Mouse (Mus musculus) myocyte (in vitro differentiated cells): Measurements from ENCODE around the gene Rab44. TPM values are rescaled to one million over a fixed set of nuclear protein-coding genes. Genes with fewer than 3 reads are reported as not detected.

Experiments used
- H3K27me3 ChIP-seq: one replicate; pipeline ENCODE4 v1.6.1; 2011; ENCODE audit not compliant: control insufficient read depth, insufficient read depth, insufficient read length
- H3K36me3 ChIP-seq: one replicate; pipeline ENCODE4 v1.6.1; 2011; ENCODE audit not compliant: control insufficient read depth, insufficient read depth
- H3K4me2 ChIP-seq: one replicate; pipeline ENCODE4 v1.6.1; 2011; ENCODE audit warnings: low read depth, control low read depth
- H3K4me3 ChIP-seq: one replicate; pipeline ENCODE4 v1.5.1; 2011; ENCODE audit warnings: mild to moderate bottlenecking, control low read depth, moderate library complexity
- H3K79me2 ChIP-seq: one replicate; pipeline ENCODE4 v1.6.1; 2011; ENCODE audit not compliant: control insufficient read depth, insufficient read depth
- H3ac ChIP-seq: one replicate; pipeline ENCODE4 v1.6.1; 2011; ENCODE audit not compliant: control insufficient read depth, insufficient read length
- CEBPB ChIP-seq: IDR thresholded peaks from 2 replicates; pipeline ENCODE4 v1.6.1; 2011; ENCODE audit warnings: mild to moderate bottlenecking, moderate library complexity; ENCODE audit not compliant: poor library complexity, insufficient read depth, severe bottlenecking
- E2F4 ChIP-seq: IDR thresholded peaks from one replicate; pipeline ENCODE4 v1.6.1; 2011; ENCODE audit warnings: mild to moderate bottlenecking, control low read depth, moderate library complexity; ENCODE audit not compliant: insufficient read depth
- MAX ChIP-seq: IDR thresholded peaks from one replicate; pipeline ENCODE4 v1.6.1; 2011; ENCODE audit warnings: low read depth, mild to moderate bottlenecking, control low read depth
- MYOD1 ChIP-seq, 3 experiments: IDR thresholded peaks; one replicate each; pipeline ENCODE4 v1.6.1; 2011; ENCODE audit warnings: control low read depth in 2 of 3, low read depth in 2 of 3, mild to moderate bottlenecking in 2 of 3, moderate library complexity in 1 of 3; ENCODE audit not compliant: insufficient read length in 2 of 3, control insufficient read depth in 1 of 3
- MYOG ChIP-seq, 3 experiments: IDR thresholded peaks; one replicate each; pipeline ENCODE4 v1.6.1; 2011; ENCODE audit warnings: control low read depth in 2 of 3, low read depth in 2 of 3, mild to moderate bottlenecking in 2 of 3; ENCODE audit not compliant: insufficient read length in 2 of 3, control insufficient read depth in 1 of 3, insufficient read depth in 1 of 3
- POLR2A ChIP-seq: IDR thresholded peaks from one replicate; pipeline ENCODE4 v1.6.1; 2011; ENCODE audit warnings: low read depth, mild to moderate bottlenecking, control low read depth, moderate library complexity; ENCODE audit not compliant: insufficient read length
- POLR2AphosphoS2 ChIP-seq: IDR thresholded peaks from one replicate; pipeline ENCODE4 v1.6.1; 2011; ENCODE audit warnings: low read depth, control low read depth; ENCODE audit not compliant: insufficient read length
- REST ChIP-seq: IDR thresholded peaks from one replicate; pipeline ENCODE4 v1.6.1; 2011; ENCODE audit warnings: mild to moderate bottlenecking, control low read depth, moderate library complexity; ENCODE audit not compliant: insufficient read depth, insufficient read length
- SRF ChIP-seq: IDR thresholded peaks from one replicate; pipeline ENCODE4 v1.6.1; 2011; ENCODE audit warnings: low read depth; ENCODE audit not compliant: control insufficient read depth, insufficient read length
- TCF12 ChIP-seq: IDR thresholded peaks from one replicate; pipeline ENCODE4 v1.6.1; 2011; ENCODE audit warnings: mild to moderate bottlenecking, control low read depth; ENCODE audit not compliant: poor library complexity, insufficient read depth, severe bottlenecking
- TCF3 ChIP-seq: IDR thresholded peaks from one replicate; pipeline ENCODE4 v1.6.1; 2011; ENCODE audit warnings: low read depth, control low read depth; ENCODE audit not compliant: insufficient read length
- USF1 ChIP-seq: IDR thresholded peaks from one replicate; pipeline ENCODE4 v1.6.1; 2011; ENCODE audit warnings: low read depth, mild to moderate bottlenecking, control low read depth, moderate library complexity
- polyA plus RNA-seq: library from polyadenylated mRNA; unstranded; fragments of >200 nt; fragmentation: generic; extraction: Trizol; gene quantifications from one replicate; pipeline ENCODE4 v1.2.1, GENCODE M21; 2012; ENCODE audit warnings: missing spikeins

The Rab44 gene
- polyA plus RNA-seq, 1 experiment: 6.8 TPM

GRCm38 (mm10) chr17:29165452-29165851, 51.5 kb downstream of the Rab44 start:
- Histone ChIP-seq H3ac (no peak overlapping the region), H3K4me3 (no peak overlapping the region), H3K4me2 (no peak overlapping the region), H3K27me3 (no peaks in the 10 kb centered on the region), H3K79me2 (no peaks in the 10 kb centered on the region), H3K36me3 (no peaks in the 10 kb centered on the region)
- TF ChIP-seq MYOG (IDR thresholded peaks at IDR 0.05; ENCODE audit: control insufficient read depth in 1 of 3, insufficient read depth in 1 of 3, insufficient read length in 2 of 3, low read depth in 2 of 3): no peak
- TF ChIP-seq TCF12: no peak

GRCm38 (mm10) chr17:29165967-29166578, 52.1 kb downstream of the Rab44 start:
- no peaks in the 10 kb centered on the region for H3K36me3 ChIP-seq
- no peak overlapping the region for H3K4me3 ChIP-seq
- TF ChIP-seq MYOG (IDR thresholded peaks at IDR 0.05; ENCODE audit: control insufficient read depth in 1 of 3, insufficient read depth in 1 of 3, insufficient read length in 2 of 3, low read depth in 2 of 3) (no peak), MAX (no peak), CEBPB (no peak), E2F4 (no peak), POLR2AphosphoS2 (no peak), TCF3 (no peak), REST (no peak)
- no peaks in the 10 kb centered on the region for H3K27me3 ChIP-seq
- no peak overlapping the region for H3K4me2 ChIP-seq
- no peak overlapping the region for H3ac ChIP-seq
- H3K79me2 ChIP-seq: no peaks in the 10 kb centered on the region

DNA sequence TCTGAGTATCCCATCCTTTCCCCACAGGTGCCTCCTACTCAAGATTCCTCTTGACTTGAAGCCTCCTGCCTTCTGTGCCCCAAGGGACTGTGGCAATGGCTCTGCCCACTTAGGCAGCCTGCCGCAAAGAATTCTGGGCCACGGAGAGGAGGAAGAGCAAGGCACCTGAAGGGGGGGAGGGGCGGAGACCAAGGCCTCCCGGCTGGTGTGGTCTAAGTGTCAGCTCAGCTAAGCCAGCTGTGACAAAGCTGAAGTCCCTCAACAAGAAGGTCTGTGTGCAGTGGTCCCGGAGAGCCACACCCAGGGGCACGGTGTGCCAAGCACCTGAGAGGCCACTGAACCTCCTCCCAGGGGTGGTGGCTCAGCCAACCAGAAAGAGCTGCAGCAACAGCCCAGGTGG, 53.4 kb downstream of the Rab44 start:
- Histone ChIP-seq H3K27me3 (no peaks in the 10 kb centered on the region), H3K4me3 (no peak overlapping the region), H3ac (no peak overlapping the region), H3K4me2 (no peak overlapping the region), H3K79me2 (no peaks in the 10 kb centered on the region), H3K36me3 (no peaks in the 10 kb centered on the region)
- TF ChIP-seq POLR2A: no peak

DNA sequence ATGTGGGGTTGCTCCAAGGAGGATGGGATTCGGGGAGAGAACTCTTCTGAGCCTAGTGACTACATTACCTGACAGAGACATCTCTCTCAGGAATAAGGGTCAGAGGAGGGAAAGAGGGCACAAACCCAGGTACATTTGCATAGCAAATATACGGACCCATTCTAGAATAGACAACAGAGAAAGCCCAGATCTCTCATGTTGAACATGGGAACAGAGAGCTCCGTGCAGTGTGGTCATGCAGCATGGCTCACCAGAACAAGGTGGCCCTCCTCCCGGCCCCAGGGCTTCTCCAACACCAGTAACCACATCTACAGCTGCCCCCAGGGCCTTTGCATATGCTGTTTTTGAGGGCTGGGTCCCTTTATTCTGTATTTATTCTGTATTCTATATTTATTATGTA, 54.5 kb downstream of the Rab44 start:
- no peak overlapping the region for H3ac ChIP-seq
- TF ChIP-seq MYOG (IDR thresholded peaks at IDR 0.05; ENCODE audit: control insufficient read depth in 1 of 3, insufficient read depth in 1 of 3, insufficient read length in 2 of 3, low read depth in 2 of 3) (no peak), MYOD1 (IDR thresholded peaks at IDR 0.05; ENCODE audit: control insufficient read depth in 1 of 3, insufficient read length in 2 of 3, low read depth in 2 of 3) (no peak), MAX (no peak), REST (no peak), SRF (no peak), TCF12 (no peak), USF1 (no peak), CEBPB (no peak), POLR2AphosphoS2 (no peak), POLR2A (no peak), TCF3 (no peak)
- H3K27me3 ChIP-seq: no peaks in the 10 kb centered on the region
- H3K79me2 ChIP-seq: no peaks in the 10 kb centered on the region
- H3K36me3 ChIP-seq: no peaks in the 10 kb centered on the region
- no peak overlapping the region for H3K4me2 ChIP-seq
- H3K4me3 ChIP-seq: no peak overlapping the region

DNA sequence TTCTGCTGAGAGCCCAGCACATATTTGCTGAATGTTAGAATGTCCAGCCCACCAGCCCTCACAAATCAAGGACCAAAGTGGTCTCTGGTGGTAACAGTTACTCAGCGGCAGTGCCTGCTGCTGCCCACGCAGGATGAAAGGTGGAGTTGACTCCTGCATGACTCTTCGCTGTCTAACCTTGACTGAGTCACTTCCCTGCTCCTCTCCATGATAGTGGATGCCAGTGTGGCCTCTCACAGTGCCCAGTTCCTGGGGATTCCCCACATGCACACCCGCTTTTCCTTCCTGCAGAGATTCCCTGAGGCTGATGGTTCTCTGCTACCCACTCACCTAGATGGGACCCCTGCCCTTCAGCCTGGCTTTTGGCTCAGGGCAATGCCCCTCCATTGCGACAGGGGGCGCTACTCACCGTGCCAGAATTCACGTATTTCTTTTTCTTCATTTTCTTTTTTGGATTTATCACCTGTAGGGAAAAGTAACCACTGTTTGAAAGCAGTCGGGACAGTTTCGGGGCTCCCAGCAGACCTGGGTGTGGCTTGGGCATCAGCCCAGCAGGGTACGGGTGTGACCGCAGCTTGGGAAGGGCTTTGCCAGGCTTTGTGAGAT, 55.2 kb downstream of the Rab44 start:
- TF ChIP-seq USF1 (no peak), SRF (no peak), MYOD1 (IDR thresholded peaks at IDR 0.05; ENCODE audit: control insufficient read depth in 1 of 3, insufficient read length in 2 of 3, low read depth in 2 of 3) (peak in 1 of 3 experiments; percentile 33), TCF12 (no peak), REST (no peak)
- no peaks in the 10 kb centered on the region for H3K36me3 ChIP-seq
- no peaks in the 10 kb centered on the region for H3K79me2 ChIP-seq
- peak overlapping the region; percentile 51 for H3K4me2 ChIP-seq
- H3K27me3 ChIP-seq: no peaks in the 10 kb centered on the region
- no peak overlapping the region for H3ac ChIP-seq
- H3K4me3 ChIP-seq: no peak overlapping the region

DNA sequence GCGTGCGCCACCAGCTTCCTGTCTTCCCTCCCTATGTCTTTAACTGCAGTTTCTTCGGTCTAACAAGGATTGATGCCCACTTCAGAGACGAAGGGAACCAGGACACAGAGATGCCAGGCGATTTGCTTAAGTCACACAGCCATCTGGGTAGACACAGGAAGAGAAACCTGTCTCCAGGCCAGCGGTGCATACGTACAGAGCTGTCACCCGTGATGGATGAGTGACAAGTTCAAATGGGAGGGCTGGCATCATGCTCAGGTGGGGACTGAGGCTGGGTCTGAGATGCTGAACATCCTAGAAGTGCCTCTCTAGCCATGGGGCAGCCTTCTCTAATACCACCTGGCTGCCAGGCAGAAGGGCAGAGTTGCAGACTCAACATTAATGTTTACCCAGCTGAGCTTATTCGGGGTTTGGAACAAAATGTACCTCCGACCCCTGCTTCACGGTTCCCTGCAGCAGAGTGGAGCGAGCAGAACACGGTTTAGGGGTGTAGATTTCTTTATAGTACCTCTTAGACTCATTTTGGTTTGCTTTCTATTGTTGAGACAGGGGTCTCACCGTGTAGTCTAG, 56.6 kb downstream of the Rab44 start:
- TF ChIP-seq MYOD1 (IDR thresholded peaks at IDR 0.05; ENCODE audit: control insufficient read depth in 1 of 3, insufficient read length in 2 of 3, low read depth in 2 of 3): no peak
- TF ChIP-seq SRF: no peak
- TF ChIP-seq E2F4: no peak
- no peak for TF ChIP-seq POLR2AphosphoS2
- TF ChIP-seq MAX: no peak
- no peak for TF ChIP-seq TCF12
- TF ChIP-seq MYOG (IDR thresholded peaks at IDR 0.05; ENCODE audit: control insufficient read depth in 1 of 3, insufficient read depth in 1 of 3, insufficient read length in 2 of 3, low read depth in 2 of 3): no peak
- TF ChIP-seq POLR2A: no peak
- TF ChIP-seq REST: no peak
- TF ChIP-seq USF1: no peak
- no peak overlapping the region for H3K4me3 ChIP-seq
- H3K4me2 ChIP-seq: peak overlapping the region; percentile 46

More for the DNA sequence above, 56.6 kb downstream of the Rab44 start:
- H3ac ChIP-seq: no peak overlapping the region
- H3K79me2 ChIP-seq: no peaks in the 10 kb centered on the region
- no peaks in the 10 kb centered on the region for H3K27me3 ChIP-seq
- no peaks in the 10 kb centered on the region for H3K36me3 ChIP-seq
